Mouse (Mus musculus): ENCODE data around the gene Macc1. TPM values are rescaled to one million over a fixed set of nuclear protein-coding genes. Genes with fewer than 3 reads are reported as not detected.

Macc1 gene
- polyA plus RNA-seq, 1 experiment from 2014 or later: 0.06 TPM

DNA sequence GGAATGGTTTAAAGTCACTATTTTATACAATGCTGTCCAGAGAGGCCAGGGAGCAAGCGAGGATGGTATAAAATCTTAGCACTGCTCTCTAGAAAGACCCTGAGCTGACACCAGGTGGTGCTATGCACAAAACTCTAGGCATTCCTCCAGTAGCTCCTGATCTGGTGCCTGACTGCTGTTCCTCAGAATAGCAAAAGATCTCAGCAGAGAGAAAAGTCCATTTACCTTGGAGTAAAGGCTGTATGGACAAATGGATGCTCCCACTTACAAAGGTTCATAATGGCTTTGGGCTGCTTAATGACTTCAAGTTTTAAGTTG is 112.8 kb downstream of the Macc1 start:
- WGBS: 76% methylated on average over 1 of the region's 1 CpGs
- Histone ChIP-seq H3K9ac (no peak overlapping the region), H3K36me3 (no peaks in the 10 kb centered on the region), H3K4me1 (replicated peaks) (no peaks in the 10 kb centered on the region), H3K27me3 (no peaks in the 10 kb centered on the region), H3K27ac (no peak overlapping the region), H3K4me3 (no peak overlapping the region), H3K9me3 (replicated peaks) (no peaks in the 10 kb centered on the region), H3K4me2 (no peak overlapping the region)
- ATAC-seq (replicated peaks; ENCODE audit: insufficient number of reproducible peaks, insufficient read depth, low FRiP score, low read depth): no peak

- no peak overlapping the region for H3K9ac ChIP-seq
- H3K27ac ChIP-seq: no peak overlapping the region
- ATAC-seq (replicated peaks; ENCODE audit: insufficient number of reproducible peaks, insufficient read depth, low FRiP score, low read depth): no peak
- no peaks in the 10 kb centered on the region for H3K27me3 ChIP-seq
- no peak overlapping the region for H3K4me2 ChIP-seq
- no peak overlapping the region for H3K4me3 ChIP-seq
- WGBS: 55% methylated on average over 2 of the region's 2 CpGs
- H3K4me1 ChIP-seq (replicated peaks): no peaks in the 10 kb centered on the region
- no peaks in the 10 kb centered on the region for H3K9me3 ChIP-seq (replicated peaks)
- H3K36me3 ChIP-seq: no peaks in the 10 kb centered on the region
Observed at GRCm38 (mm10) chr12:119440720-119441119, 126.7 kb downstream of the Macc1 start.

DNA sequence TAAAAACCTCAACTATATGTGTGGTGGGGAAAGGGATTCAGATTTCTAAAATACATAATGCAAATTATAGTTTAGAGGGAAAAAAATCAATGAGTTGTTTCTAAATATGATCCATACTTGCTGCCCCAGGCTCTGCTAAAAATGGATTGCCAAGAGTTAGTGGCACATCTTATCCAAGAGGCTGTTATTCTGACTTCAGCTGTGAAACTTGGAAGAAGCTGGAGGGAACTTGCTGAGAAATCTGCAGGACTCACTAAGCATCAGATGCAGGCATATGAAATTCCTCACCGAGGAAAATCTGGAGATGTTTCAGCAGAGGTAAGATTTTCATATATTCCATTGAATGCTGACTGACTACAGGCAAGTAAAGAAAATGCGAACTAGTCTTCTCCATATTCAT is 136.0 kb downstream of the Macc1 start:
- H3K4me2 ChIP-seq: no peak overlapping the region
- no peaks in the 10 kb centered on the region for H3K9me3 ChIP-seq (replicated peaks)
- no peak overlapping the region for H3K9ac ChIP-seq
- ATAC-seq (replicated peaks; ENCODE audit: insufficient number of reproducible peaks, insufficient read depth, low FRiP score, low read depth): no peak
- H3K27me3 ChIP-seq: no peaks in the 10 kb centered on the region
- H3K36me3 ChIP-seq: no peaks in the 10 kb centered on the region
- no peaks in the 10 kb centered on the region for H3K4me1 ChIP-seq (replicated peaks)
- no peak overlapping the region for H3K4me3 ChIP-seq
- no peak overlapping the region for H3K27ac ChIP-seq
- WGBS: 78% methylated on average over 2 of the region's 2 CpGs

DNA sequence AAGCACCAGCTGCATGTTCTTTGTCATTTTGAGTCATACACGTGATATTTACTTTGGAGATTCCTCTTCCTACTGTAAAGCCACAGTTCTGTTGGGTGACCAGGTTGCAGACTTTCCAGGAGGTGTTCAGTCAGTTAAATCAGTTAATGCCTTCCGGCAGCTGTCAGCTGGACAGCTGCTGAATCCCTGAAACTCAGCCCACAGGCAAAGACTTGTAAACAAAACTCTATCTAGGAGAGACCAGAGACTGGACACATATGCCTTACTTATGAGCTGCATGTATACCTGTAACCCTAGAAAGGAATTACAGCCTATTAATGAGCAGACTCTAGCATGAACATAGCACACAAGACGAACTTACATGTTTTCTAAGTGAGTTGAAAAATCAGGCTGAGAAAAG is 137.2 kb downstream of the Macc1 start:
- H3K4me2 ChIP-seq: no peak overlapping the region
- no peak for ATAC-seq (replicated peaks; ENCODE audit: insufficient number of reproducible peaks, insufficient read depth, low FRiP score, low read depth)
- no peaks in the 10 kb centered on the region for H3K27me3 ChIP-seq
- H3K36me3 ChIP-seq: no peaks in the 10 kb centered on the region
- H3K4me3 ChIP-seq: no peak overlapping the region
- 59% methylated on average over 3 of the region's 3 CpGs for WGBS
- H3K9ac ChIP-seq: no peak overlapping the region
- H3K4me1 ChIP-seq (replicated peaks): no peaks in the 10 kb centered on the region
- no peaks in the 10 kb centered on the region for H3K9me3 ChIP-seq (replicated peaks)
- H3K27ac ChIP-seq: no peak overlapping the region

GRCm38 (mm10) chr12:119454076-119454475 is 140.0 kb downstream of the Macc1 start:
- H3K4me3 ChIP-seq: no peak overlapping the region
- no peaks in the 10 kb centered on the region for H3K4me1 ChIP-seq (replicated peaks)
- no peaks in the 10 kb centered on the region for H3K27me3 ChIP-seq
- WGBS: 38% methylated on average over 1 of the region's 1 CpGs
- H3K27ac ChIP-seq: no peak overlapping the region
- no peaks in the 10 kb centered on the region for H3K36me3 ChIP-seq
- no peak overlapping the region for H3K9ac ChIP-seq
- no peak overlapping the region for H3K4me2 ChIP-seq
- H3K9me3 ChIP-seq (replicated peaks): no peaks in the 10 kb centered on the region
- no peak for ATAC-seq (replicated peaks; ENCODE audit: insufficient number of reproducible peaks, insufficient read depth, low FRiP score, low read depth)

- WGBS: 60% methylated on average over 2 of the region's 2 CpGs
- H3K4me2 ChIP-seq: no peak overlapping the region
- H3K27ac ChIP-seq: no peak overlapping the region
- no peak for ATAC-seq (replicated peaks; ENCODE audit: insufficient number of reproducible peaks, insufficient read depth, low FRiP score, low read depth)
- H3K4me3 ChIP-seq: no peak overlapping the region
- no peaks in the 10 kb centered on the region for H3K27me3 ChIP-seq
- H3K4me1 ChIP-seq (replicated peaks): no peaks in the 10 kb centered on the region
- H3K9me3 ChIP-seq (replicated peaks): no peaks in the 10 kb centered on the region
- no peak overlapping the region for H3K9ac ChIP-seq
- H3K36me3 ChIP-seq: no peaks in the 10 kb centered on the region
Observed at GRCm38 (mm10) chr12:119464040-119464939, 150.2 kb downstream of the Macc1 start.

DNA sequence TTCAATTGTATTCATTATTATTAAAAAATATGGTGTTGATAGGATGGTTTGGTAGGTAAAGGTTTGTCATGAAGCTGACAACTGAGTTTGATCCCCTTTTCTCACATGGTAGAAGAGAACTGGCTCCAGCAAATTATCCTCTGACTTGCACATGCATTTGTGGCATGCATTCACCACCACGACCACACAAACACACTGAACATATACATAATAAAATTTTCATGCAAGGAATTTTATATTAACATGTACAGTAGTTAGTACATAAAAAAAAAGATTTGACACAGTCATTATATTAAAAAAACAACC is 150.8 kb downstream of the Macc1 start:
- Histone ChIP-seq H3K27ac (no peak overlapping the region), H3K4me3 (no peak overlapping the region), H3K27me3 (no peaks in the 10 kb centered on the region), H3K9me3 (replicated peaks) (no peaks in the 10 kb centered on the region), H3K9ac (no peak overlapping the region), H3K4me2 (no peak overlapping the region), H3K36me3 (no peaks in the 10 kb centered on the region), H3K4me1 (replicated peaks) (no peaks in the 10 kb centered on the region)
- ATAC-seq (replicated peaks; ENCODE audit: insufficient number of reproducible peaks, insufficient read depth, low FRiP score, low read depth): no peak
- 58% methylated on average over 1 of the region's 1 CpGs for WGBS

GRCm38 (mm10) chr12:119467656-119468055 is 153.6 kb downstream of the Macc1 start:
- Histone ChIP-seq H3K4me2 (no peak overlapping the region), H3K27me3 (no peaks in the 10 kb centered on the region), H3K9me3 (replicated peaks) (no peaks in the 10 kb centered on the region), H3K4me1 (replicated peaks) (no peaks in the 10 kb centered on the region), H3K27ac (no peak overlapping the region), H3K4me3 (no peak overlapping the region), H3K9ac (no peak overlapping the region), H3K36me3 (no peaks in the 10 kb centered on the region)
- 28% methylated on average over 1 of the region's 1 CpGs for WGBS
- ATAC-seq (replicated peaks; ENCODE audit: insufficient number of reproducible peaks, insufficient read depth, low FRiP score, low read depth): no peak

DNA sequence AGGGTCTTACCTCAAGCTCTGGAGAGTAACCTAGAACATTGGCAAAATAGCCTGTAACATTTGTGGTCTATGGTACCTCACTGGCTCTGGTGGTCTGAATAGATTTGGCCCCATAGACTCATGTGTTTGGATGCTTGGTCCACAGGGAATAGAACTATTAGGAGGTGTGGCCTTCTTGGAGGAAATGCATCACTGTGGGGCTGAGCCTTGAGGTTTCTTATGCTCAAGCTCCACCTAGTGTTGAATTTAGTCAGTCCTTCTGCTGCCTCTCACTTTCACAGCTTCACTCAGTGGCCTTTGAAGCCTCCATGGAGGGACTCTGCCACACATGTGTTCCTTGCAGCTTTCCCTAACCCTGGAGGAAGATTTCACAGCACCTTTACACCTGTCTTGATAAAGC is 156.2 kb downstream of the Macc1 start:
- ATAC-seq (replicated peaks; ENCODE audit: insufficient number of reproducible peaks, insufficient read depth, low FRiP score, low read depth): no peak
- no peak overlapping the region for H3K4me3 ChIP-seq

GRCm38 (mm10) chr12:119483296-119483695 is 169.2 kb downstream of the Macc1 start:
- no peaks in the 10 kb centered on the region for H3K27me3 ChIP-seq
- H3K9ac ChIP-seq: no peak overlapping the region
- no peaks in the 10 kb centered on the region for H3K9me3 ChIP-seq (replicated peaks)
- H3K27ac ChIP-seq: no peak overlapping the region
- no peak overlapping the region for H3K4me3 ChIP-seq
- 57% methylated on average over 2 of the region's 2 CpGs for WGBS
- no peaks in the 10 kb centered on the region for H3K4me1 ChIP-seq (replicated peaks)
- H3K36me3 ChIP-seq: no peaks in the 10 kb centered on the region
- no peak for ATAC-seq (replicated peaks; ENCODE audit: insufficient number of reproducible peaks, insufficient read depth, low FRiP score, low read depth)
- no peak overlapping the region for H3K4me2 ChIP-seq

More for the DNA sequence above, 156.2 kb downstream of the Macc1 start:
- Histone ChIP-seq H3K9ac (no peak overlapping the region), H3K36me3 (no peaks in the 10 kb centered on the region), H3K27ac (no peak overlapping the region), H3K4me1 (replicated peaks) (no peaks in the 10 kb centered on the region), H3K9me3 (replicated peaks) (no peaks in the 10 kb centered on the region), H3K27me3 (no peaks in the 10 kb centered on the region), H3K4me2 (no peak overlapping the region)

DNA sequence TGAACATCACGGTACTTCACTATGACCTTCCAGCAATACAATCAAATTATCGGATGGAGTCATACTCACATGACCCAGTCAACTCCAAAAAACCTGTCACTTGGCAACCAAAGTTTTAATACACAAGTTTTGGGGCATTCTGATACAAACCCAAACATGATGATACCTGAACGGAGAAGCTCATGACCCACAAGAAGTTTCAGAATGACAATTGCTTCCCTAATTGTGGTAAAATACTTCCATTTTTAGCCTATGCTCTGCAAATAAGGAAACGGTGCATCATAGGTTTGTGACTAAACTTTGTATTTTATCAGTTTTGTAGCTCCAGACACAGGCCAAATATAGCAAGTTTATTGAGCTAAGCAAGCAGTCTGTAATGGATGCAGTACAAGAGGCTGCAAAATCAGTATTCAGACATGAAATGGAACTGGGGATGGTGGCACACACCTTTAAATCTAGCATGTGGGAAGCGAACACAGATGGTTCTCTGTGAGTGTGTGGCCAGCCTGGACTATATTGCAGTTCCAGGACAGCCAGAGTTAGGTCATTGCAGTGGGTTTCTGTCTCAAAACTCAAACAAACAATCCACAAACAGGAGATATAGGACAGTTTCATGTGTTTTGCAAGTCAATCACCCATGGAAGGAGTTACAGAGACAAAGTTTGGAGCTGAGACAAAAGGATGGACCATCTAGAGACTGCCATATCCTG is 170.0 kb downstream of the Macc1 start:
- Histone ChIP-seq H3K27me3 (no peaks in the 10 kb centered on the region), H3K4me2 (no peak overlapping the region), H3K9ac (no peak overlapping the region), H3K36me3 (no peaks in the 10 kb centered on the region), H3K4me3 (no peak overlapping the region), H3K4me1 (replicated peaks) (no peaks in the 10 kb centered on the region), H3K27ac (no peak overlapping the region), H3K9me3 (replicated peaks) (no peaks in the 10 kb centered on the region)
- 75% methylated on average over 5 of the region's 5 CpGs for WGBS
- ATAC-seq (replicated peaks; ENCODE audit: insufficient number of reproducible peaks, insufficient read depth, low FRiP score, low read depth): no peak

GRCm38 (mm10) chr12:119511145-119511544 is 197.1 kb downstream of the Macc1 start:
- Histone ChIP-seq H3K4me3 (no peak overlapping the region), H3K27me3 (no peaks in the 10 kb centered on the region)
- ATAC-seq (replicated peaks; ENCODE audit: insufficient number of reproducible peaks, insufficient read depth, low FRiP score, low read depth): no peak

More at GRCm38 (mm10) chr12:119511145-119511544, 197.1 kb downstream of the Macc1 start:
- H3K4me1 ChIP-seq (replicated peaks): no peaks in the 10 kb centered on the region
- H3K9ac ChIP-seq: no peak overlapping the region
- no peak overlapping the region for H3K4me2 ChIP-seq
- no peaks in the 10 kb centered on the region for H3K9me3 ChIP-seq (replicated peaks)
- H3K27ac ChIP-seq: no peak overlapping the region
- no peaks in the 10 kb centered on the region for H3K36me3 ChIP-seq
